Mouse (Mus musculus) limb, embryonic 14.5 days (tissue): ENCODE measurements around the gene Gpr1. TPM values are rescaled to one million over a fixed set of nuclear protein-coding genes. Genes with fewer than 3 reads are reported as not detected.
"Not testable (repeated sequence)": the region's sequence is repeated elsewhere in the genome, so short reads cannot be mapped to it uniquely, and the experiment has no call there.

Source experiments
- ATAC-seq: fragments of 200-750 bp; cut with Nextera tagmentation; 2 replicates; pipeline ENCODE4 v1.8.0; 2017; ENCODE audit warnings: low read depth, moderate number of reproducible peaks, moderate TSS enrichment; ENCODE audit not compliant: low FRiP score
- DNase-seq: peaks from one replicate; pipeline ENCODE4 v3.0.0-alpha.2; 2015; ENCODE audit warnings: low spot score
- H3K27ac ChIP-seq: fragments of 300-500 bp; sonication (generic); replicated peaks from 2 replicates; pipeline ENCODE4 v1.5.1; 2014; ENCODE audit warnings: low read depth, mild to moderate bottlenecking, low read length, moderate library complexity, mixed read lengths
- H3K27me3 ChIP-seq: fragments of 300-500 bp; sonication (generic); 2 replicates; pipeline ENCODE4 v1.6.1; 2014; ENCODE audit warnings: low read length, mixed read lengths; ENCODE audit not compliant: control insufficient read depth, insufficient read depth
- H3K36me3 ChIP-seq: fragments of 300-500 bp; sonication (generic); 2 replicates; pipeline ENCODE4 v1.6.1; 2014; ENCODE audit warnings: mild to moderate bottlenecking, low read length, moderate library complexity, mixed read lengths; ENCODE audit not compliant: control insufficient read depth, insufficient read depth
- H3K4me1 ChIP-seq: fragments of 300-500 bp; sonication (generic); 2 replicates; pipeline ENCODE4 v1.6.1; 2014; ENCODE audit warnings: antibody characterized with exemption, low read length, mixed read lengths; ENCODE audit not compliant: control insufficient read depth, insufficient read depth
- H3K4me2 ChIP-seq: fragments of 300-500 bp; sonication (generic); replicated peaks from 2 replicates; pipeline ENCODE4 v1.6.1; 2014; ENCODE audit warnings: low read depth, mild to moderate bottlenecking, low read length, moderate library complexity; ENCODE audit not compliant: severe bottlenecking
- H3K4me3 ChIP-seq: fragments of 300-500 bp; sonication (generic); replicated peaks from 2 replicates; pipeline ENCODE4 v1.5.1; 2014; ENCODE audit warnings: low read length
- H3K9ac ChIP-seq: fragments of 300-500 bp; sonication (generic); 2 replicates; pipeline ENCODE4 v1.6.1; 2014; ENCODE audit warnings: mild to moderate bottlenecking, low read depth, low read length, moderate library complexity; ENCODE audit not compliant: severe bottlenecking
- H3K9me3 ChIP-seq: fragments of 300-500 bp; sonication (generic); 2 replicates; pipeline ENCODE4 v1.6.1; 2016; ENCODE audit warnings: low read length; ENCODE audit not compliant: control insufficient read depth
- POLR2A ChIP-seq: fragments of 200-500 bp; IDR thresholded peaks from 2 replicates; pipeline ENCODE4 v1.8.0; 2012; ENCODE audit warnings: inconsistent platforms, mild to moderate bottlenecking, moderate library complexity, borderline replicate concordance; ENCODE audit not compliant: insufficient read depth, insufficient read length; ENCODE audit errors: extremely low read depth
- WGBS: fragments of 180-500 bp; shearing (Covaris S2); extraction: QIAGEN DNeasy Blood & Tissue Kit; methylation state at CpG from one replicate; pipeline ENCODE4 v1.1.7; 2014; 5-methylcytosine and 5-hydroxymethylcytosine counted together
- polyA plus RNA-seq, 2 experiments: library from polyadenylated mRNA; depleted of rRNA in 1 of 2; stranded (reverse) in 1 of 2; unstranded in 1 of 2; fragments of >200 nt; fragmentation: Nextera tagmentation in 1 of 2; extraction: Ambion mirVana in 1 of 2; gene quantifications; 2 replicates each; pipeline versions ENCODE4 v1.2.1 to v1.2.3; 2012 to 2014

Gene Gpr1
- polyA plus RNA-seq, 2 experiments, result 0.29 to 0.34 TPM

- TF ChIP-seq POLR2A, result 0 out of 2 replicates have a peak, but pooled peaks have one; percentile 14
- Histone ChIP-seq H3K4me3 (no peak overlapping the region), H3K27ac (no peak overlapping the region), H3K36me3 (peaks cover 28% of the 10 kb centered on the region), H3K4me2 (no peak overlapping the region), H3K9me3 (no peaks in the 10 kb centered on the region), H3K9ac (no peak overlapping the region), H3K27me3 (no peaks in the 10 kb centered on the region), H3K4me1 (0 out of 2 replicates have a peak, but pooled peaks cover 7% of the 10 kb centered on the region)
- 5% methylated on average over 3 of the region's 3 CpGs for WGBS
- peak; percentile 99 for DNase-seq
- ATAC-seq, result peak; percentile 62
These were observed 33.3 kb downstream of the Gpr1 start for GRCm38 (mm10) chr1:63181019-63181418.

- H3K4me1 ChIP-seq, H3K9me3 ChIP-seq, H3K4me2 ChIP-seq, H3K27me3 ChIP-seq, DNase-seq, H3K4me3 ChIP-seq, H3K9ac ChIP-seq, ATAC-seq, H3K27ac ChIP-seq: not testable (repeated sequence)
- 70% methylated on average over 4 of the region's 4 CpGs for WGBS
- peaks cover 28% of the 10 kb centered on the region for H3K36me3 ChIP-seq
These were observed 33.8 kb downstream of the Gpr1 start for GRCm38 (mm10) chr1:63180575-63180974.

DNA sequence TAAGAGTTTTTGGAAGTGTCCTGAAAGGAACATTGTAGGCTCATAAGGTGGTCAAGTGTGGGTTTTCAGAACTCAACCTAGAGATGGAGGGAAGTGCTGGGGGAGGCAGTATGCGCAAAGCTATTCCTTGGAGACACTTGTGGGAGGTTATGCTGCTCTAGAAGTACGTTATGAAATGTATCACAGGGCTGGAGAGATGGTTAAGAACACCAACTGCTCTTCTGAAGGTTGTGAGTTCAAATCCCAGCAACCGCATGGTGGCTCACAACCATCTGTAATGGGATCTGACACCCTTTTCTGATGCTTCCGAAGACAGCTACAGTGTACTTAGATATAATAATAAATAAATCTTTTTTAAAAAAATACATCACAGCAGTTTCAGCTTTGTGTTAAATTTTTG is 34.2 kb downstream of the Gpr1 start:
- H3K27ac ChIP-seq, result no peak overlapping the region
- H3K36me3 ChIP-seq, result peaks cover 28% of the 10 kb centered on the region
- no peak for TF ChIP-seq POLR2A
- WGBS, result 90% methylated on average over 4 of the region's 4 CpGs
- no peak overlapping the region for H3K4me2 ChIP-seq
- ATAC-seq (no peak), DNase-seq (no peak)
- peaks cover 13% of the 10 kb centered on the region for H3K4me1 ChIP-seq
- H3K9ac ChIP-seq, result no peak overlapping the region
- no peaks in the 10 kb centered on the region for H3K27me3 ChIP-seq
- no peaks in the 10 kb centered on the region for H3K9me3 ChIP-seq
- no peak overlapping the region for H3K4me3 ChIP-seq

DNA sequence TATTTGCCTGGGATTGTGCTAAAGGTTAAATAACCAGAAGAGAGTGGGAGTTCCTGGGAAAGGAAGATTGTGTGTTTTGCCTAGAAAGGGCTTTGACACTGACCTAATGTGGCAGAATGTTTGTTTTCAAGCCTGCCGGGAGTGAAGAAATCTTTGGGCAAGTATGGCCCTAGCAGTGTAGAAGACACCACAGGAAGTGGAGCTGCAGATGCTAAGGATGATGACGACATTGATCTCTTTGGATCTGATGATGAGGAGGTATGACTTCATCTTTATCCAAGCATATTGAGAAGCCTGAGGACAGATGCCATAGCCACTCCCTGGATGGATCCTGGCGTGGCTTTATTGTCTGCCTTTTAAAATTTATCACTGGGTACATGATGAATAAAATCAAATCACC is 36.0 kb downstream of the Gpr1 start:
- Histone ChIP-seq H3K36me3 (peaks cover 28% of the 10 kb centered on the region), H3K4me2 (peak overlapping the region; percentile 71), H3K9ac (peak overlapping the region; percentile 88; the same call in 1 of the 2 replicates), H3K4me1 (peaks cover 19% of the 10 kb centered on the region), H3K9me3 (no peaks in the 10 kb centered on the region), H3K27ac (no peak overlapping the region), H3K4me3 (peak overlapping the region; percentile 62), H3K27me3 (no peaks in the 10 kb centered on the region)
- ATAC-seq, result no peak
- WGBS, result 79% methylated on average over 3 of the region's 3 CpGs
- no peak for TF ChIP-seq POLR2A
- no peak for DNase-seq

DNA sequence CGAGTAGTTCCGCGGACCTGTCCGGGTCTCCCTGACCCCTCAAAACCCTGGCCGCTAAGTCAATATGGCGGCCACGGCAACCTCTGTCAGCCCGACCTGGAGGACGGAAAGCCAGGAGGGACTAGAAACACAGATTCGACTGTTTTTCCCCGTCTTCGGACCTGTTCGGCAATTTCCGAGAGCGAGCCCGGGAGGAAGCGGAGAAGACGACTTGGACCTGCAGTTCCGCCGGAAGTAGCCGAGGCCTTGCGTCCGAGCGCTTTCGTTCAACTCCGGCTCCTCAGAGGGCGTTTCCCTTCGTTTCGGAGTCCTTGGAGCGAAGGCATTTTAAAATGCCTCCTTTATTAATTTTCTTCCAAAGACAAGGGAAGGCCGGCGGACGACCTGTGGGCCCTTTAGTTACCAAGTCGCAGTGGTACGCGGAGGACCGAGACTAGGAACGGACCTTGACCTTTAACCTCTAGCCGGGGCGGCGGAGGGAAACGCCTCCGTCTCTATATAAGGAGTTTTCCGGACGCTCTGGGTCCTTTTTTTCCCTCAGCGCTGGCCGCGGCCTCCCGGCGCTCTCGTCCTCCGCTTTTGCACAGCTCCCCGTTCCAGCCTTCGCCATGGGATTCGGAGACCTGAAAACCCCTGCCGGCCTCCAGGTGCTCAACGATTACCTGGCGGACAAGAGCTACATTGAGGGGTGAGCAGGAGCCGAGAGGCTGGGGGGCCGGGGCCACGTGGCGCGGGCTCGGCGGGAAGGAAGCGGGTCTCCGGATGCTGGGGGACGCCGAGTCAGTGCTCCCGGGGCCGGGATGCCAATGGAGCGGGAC is 37.5 kb downstream of the Gpr1 start, which contains the start of the genes Eef1b2 and Ndufs1:
Gene Eef1b2, plus strand, starts transcription at position 222 of the 818 bp plus-strand sequence.
Gene Ndufs1, minus strand, starts transcription at position 230 of the 818 bp plus-strand sequence.
- Histone ChIP-seq H3K9ac (peak within 1 kb of the TSS; percentile 88), H3K36me3 (peaks cover 33% of the 10 kb centered on the region), H3K27ac (peak within 1 kb of the TSS; percentile 83), H3K4me3 (peak within 1 kb of the TSS; percentile 62), H3K4me1 (peaks cover 19% of the 10 kb centered on the region), H3K27me3 (no peaks in the 10 kb centered on the region), H3K4me2 (peak within 1 kb of the TSS; percentile 71), H3K9me3 (no peaks in the 10 kb centered on the region)
- DNase-seq (peak; percentile 97), ATAC-seq (peak; percentile 91)
- TF ChIP-seq POLR2A, result peak; percentile 66; the same call in 1 of the 2 replicates
- under 1% methylated on average over 72 of the region's 72 CpGs for WGBS
